Mouse (Mus musculus) kidney, embryonic 16.5 days (tissue): Measurements from ENCODE around the gene Ascc3. TPM values are rescaled to one million over a fixed set of nuclear protein-coding genes. Genes with fewer than 3 reads are reported as not detected.

Experiments used
- ATAC-seq: fragments of 200-750 bp; cut with Nextera tagmentation; 2 replicates; pipeline ENCODE4 v1.8.0; 2017; ENCODE audit warnings: moderate TSS enrichment; ENCODE audit not compliant: low FRiP score, low TSS enrichment
- H3K27ac ChIP-seq: fragments of 300-500 bp; sonication (generic); 2 replicates; pipeline ENCODE4 v1.5.1; 2014; ENCODE audit warnings: low read length
- H3K27me3 ChIP-seq: fragments of 300-500 bp; sonication (generic); 2 replicates; pipeline ENCODE4 v1.6.1; 2014; ENCODE audit warnings: low read length, control low read depth, mixed read lengths; ENCODE audit not compliant: insufficient read depth
- H3K36me3 ChIP-seq: fragments of 300-500 bp; sonication (generic); 2 replicates; pipeline ENCODE4 v1.6.1; 2014; ENCODE audit warnings: low read length, control low read depth, mixed read lengths; ENCODE audit not compliant: insufficient read depth
- H3K4me1 ChIP-seq: fragments of 300-500 bp; sonication (generic); 2 replicates; pipeline ENCODE4 v1.6.1; 2014; ENCODE audit warnings: low read length, control low read depth, mixed read lengths; ENCODE audit not compliant: insufficient read depth
- H3K4me2 ChIP-seq: fragments of 300-500 bp; sonication (generic); replicated peaks from 2 replicates; pipeline ENCODE4 v1.6.1; 2014; ENCODE audit warnings: low read depth, low read length
- H3K4me3 ChIP-seq: fragments of 300-500 bp; sonication (generic); 2 replicates; pipeline ENCODE4 v1.5.1; 2014; ENCODE audit warnings: mild to moderate bottlenecking, low read length
- H3K9ac ChIP-seq: fragments of 300-500 bp; sonication (generic); replicated peaks from 2 replicates; pipeline ENCODE4 v1.6.1; 2014; ENCODE audit warnings: low read length
- H3K9me3 ChIP-seq: fragments of 300-500 bp; sonication (generic); 2 replicates; pipeline ENCODE4 v1.6.1; 2016; ENCODE audit warnings: low read length, control low read depth
- WGBS: fragments of 180-500 bp; shearing (Covaris S2); extraction: QIAGEN DNeasy Blood & Tissue Kit; methylation state at CpG from one replicate; pipeline ENCODE4 v1.1.7; 2014; 5-methylcytosine and 5-hydroxymethylcytosine counted together
- polyA plus RNA-seq: library from polyadenylated mRNA; unstranded; fragments of >200 nt; fragmentation: Nextera tagmentation; extraction: Ambion mirVana; gene quantifications from 2 replicates; pipeline ENCODE4 v1.2.1, GENCODE M21; 2015

Ascc3 gene
- polyA plus RNA-seq: 14.4 and 18.9 TPM in 2 replicates

GRCm38 (mm10) chr10:50592355-50593293, at the start of gene Ascc3:
Ascc3 (plus strand) TSS chr10:50592669.
- Histone ChIP-seq H3K9ac (peak within 1 kb of the TSS; percentile 88), H3K4me2 (peak within 1 kb of the TSS; percentile 69), H3K27ac (peak within 1 kb of the TSS; percentile 92), H3K4me1 (peaks cover 3% of the 10 kb centered on the region; the same call in 1 of the 2 replicates), H3K27me3 (no peaks in the 10 kb centered on the region), H3K36me3 (no peaks in the 10 kb centered on the region), H3K9me3 (no peaks in the 10 kb centered on the region), H3K4me3 (peak within 1 kb of the TSS; percentile 81)
- WGBS: under 1% methylated on average over 77 of the region's 79 CpGs
- peak; percentile 99 for ATAC-seq

DNA sequence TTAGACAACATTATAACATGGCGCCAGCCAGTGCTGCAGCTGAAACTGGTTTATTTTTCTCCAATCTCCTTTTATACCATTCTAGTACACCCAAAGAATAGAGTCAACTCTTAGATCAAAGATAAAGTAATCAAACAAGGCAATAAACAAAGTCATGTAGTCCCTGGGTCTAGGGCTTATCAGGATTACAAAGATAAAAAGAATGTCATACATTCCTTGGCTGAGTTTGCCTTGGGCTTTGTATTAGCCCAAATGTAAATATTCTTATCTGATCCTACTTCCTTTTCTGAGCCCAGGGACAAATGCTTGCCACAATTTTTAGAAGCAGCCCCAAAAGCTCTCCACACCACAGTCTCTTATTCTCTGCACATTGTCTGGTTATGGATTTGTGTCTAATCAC, 7.7 kb upstream of the Ascc3 start:
- H3K27ac ChIP-seq: no peak overlapping the region
- H3K4me1 ChIP-seq: no peaks in the 10 kb centered on the region
- WGBS: 76% methylated on average over 1 of the region's 1 CpGs
- ATAC-seq: no peak
- H3K4me2 ChIP-seq: no peak overlapping the region
- no peaks in the 10 kb centered on the region for H3K27me3 ChIP-seq
- no peaks in the 10 kb centered on the region for H3K9me3 ChIP-seq
- no peaks in the 10 kb centered on the region for H3K36me3 ChIP-seq
- no peak overlapping the region for H3K4me3 ChIP-seq
- H3K9ac ChIP-seq: no peak overlapping the region

GRCm38 (mm10) chr10:50586556-50586955, 5.9 kb upstream of the Ascc3 start:
- H3K9me3 ChIP-seq: no peaks in the 10 kb centered on the region
- 0 out of 2 replicates have a peak, but pooled peaks cover 3% of the 10 kb centered on the region for H3K4me1 ChIP-seq
- 79% methylated on average over 1 of the region's 1 CpGs for WGBS
- no peak overlapping the region for H3K4me2 ChIP-seq
- H3K9ac ChIP-seq: no peak overlapping the region
- H3K4me3 ChIP-seq: no peak overlapping the region
- H3K36me3 ChIP-seq: no peaks in the 10 kb centered on the region
- no peak for ATAC-seq
- no peak overlapping the region for H3K27ac ChIP-seq
- no peaks in the 10 kb centered on the region for H3K27me3 ChIP-seq

DNA sequence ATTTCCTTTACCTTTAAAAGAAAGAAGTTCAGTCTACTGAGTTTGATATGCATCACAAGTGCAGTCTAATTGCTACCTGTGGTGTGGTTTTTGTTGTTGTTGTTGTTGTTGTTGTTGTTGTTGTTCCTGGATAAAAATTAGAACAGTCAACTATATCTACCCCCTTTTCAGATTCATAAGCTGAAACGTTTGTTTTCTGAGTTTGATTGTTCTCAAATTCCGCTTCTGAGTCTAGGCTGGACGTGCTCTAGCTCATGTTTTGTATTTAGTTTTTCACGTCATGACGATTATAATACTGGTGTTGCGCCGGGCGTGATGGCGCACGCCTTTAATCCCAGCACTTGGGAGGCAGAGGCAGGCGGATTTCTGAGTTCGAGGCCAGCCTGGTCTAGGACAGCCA, 902 bp downstream of the Ascc3 start:
- Histone ChIP-seq H3K27ac (no peak overlapping the region), H3K9me3 (no peaks in the 10 kb centered on the region), H3K4me1 (peaks cover 3% of the 10 kb centered on the region; the same call in 1 of the 2 replicates), H3K4me3 (peak overlapping the region; percentile 81), H3K9ac (peak overlapping the region; percentile 88), H3K27me3 (no peaks in the 10 kb centered on the region), H3K36me3 (no peaks in the 10 kb centered on the region), H3K4me2 (peak overlapping the region; percentile 69)
- WGBS: 72% methylated on average over 12 of the region's 12 CpGs
- no peak for ATAC-seq

- Histone ChIP-seq H3K4me2 (no peak overlapping the region), H3K27me3 (no peaks in the 10 kb centered on the region), H3K27ac (no peak overlapping the region), H3K36me3 (no peaks in the 10 kb centered on the region), H3K9me3 (no peaks in the 10 kb centered on the region), H3K4me1 (peaks cover 3% of the 10 kb centered on the region; the same call in 1 of the 2 replicates), H3K4me3 (no peak overlapping the region), H3K9ac (no peak overlapping the region)
- ATAC-seq: no peak
Measured at GRCm38 (mm10) chr10:50595340-50595739, 2.9 kb downstream of the Ascc3 start.

GRCm38 (mm10) chr10:50604919-50605318, 12.4 kb downstream of the Ascc3 start:
- Histone ChIP-seq H3K9ac (no peak overlapping the region), H3K27me3 (no peaks in the 10 kb centered on the region), H3K4me1 (no peaks in the 10 kb centered on the region), H3K27ac (no peak overlapping the region), H3K9me3 (no peaks in the 10 kb centered on the region), H3K4me3 (no peak overlapping the region), H3K36me3 (no peaks in the 10 kb centered on the region), H3K4me2 (no peak overlapping the region)
- no peak for ATAC-seq
- WGBS: 78% methylated on average over 5 of the region's 5 CpGs

GRCm38 (mm10) chr10:50613840-50614239, 21.4 kb downstream of the Ascc3 start:
- Histone ChIP-seq H3K4me2 (no peak overlapping the region), H3K4me3 (no peak overlapping the region), H3K4me1 (no peaks in the 10 kb centered on the region), H3K9me3 (no peaks in the 10 kb centered on the region), H3K36me3 (0 out of 2 replicates have a peak, but pooled peaks cover 2% of the 10 kb centered on the region), H3K9ac (no peak overlapping the region), H3K27me3 (no peaks in the 10 kb centered on the region), H3K27ac (no peak overlapping the region)
- WGBS: 91% methylated on average over 9 of the region's 9 CpGs
- no peak for ATAC-seq

DNA sequence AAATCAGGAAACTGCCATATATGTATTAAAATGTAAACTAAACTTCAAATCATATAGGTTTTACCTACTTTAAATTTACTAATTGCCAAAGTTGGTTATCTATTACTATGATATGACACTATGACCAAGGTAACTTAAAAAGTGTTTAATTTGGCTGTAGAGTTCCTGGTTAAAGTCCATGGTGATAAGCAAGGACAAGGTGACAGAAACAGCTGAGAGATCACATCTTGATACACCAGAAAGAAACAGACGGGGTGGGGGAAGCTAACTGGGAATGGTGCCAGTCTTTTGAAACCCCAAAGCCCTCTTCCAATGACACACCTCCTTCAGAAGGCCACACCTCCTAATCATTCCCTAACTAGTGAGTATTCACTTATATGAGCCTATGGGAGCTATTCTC, 33.4 kb downstream of the Ascc3 start:
- Histone ChIP-seq H3K36me3 (peaks cover 10% of the 10 kb centered on the region; the same call in 1 of the 2 replicates), H3K9ac (no peak overlapping the region), H3K4me1 (no peaks in the 10 kb centered on the region), H3K27me3 (no peaks in the 10 kb centered on the region), H3K4me3 (no peak overlapping the region), H3K27ac (no peak overlapping the region), H3K4me2 (no peak overlapping the region), H3K9me3 (no peaks in the 10 kb centered on the region; the same call in 1 of the 2 replicates)
- no peak for ATAC-seq
- 65% methylated on average over 1 of the region's 1 CpGs for WGBS

DNA sequence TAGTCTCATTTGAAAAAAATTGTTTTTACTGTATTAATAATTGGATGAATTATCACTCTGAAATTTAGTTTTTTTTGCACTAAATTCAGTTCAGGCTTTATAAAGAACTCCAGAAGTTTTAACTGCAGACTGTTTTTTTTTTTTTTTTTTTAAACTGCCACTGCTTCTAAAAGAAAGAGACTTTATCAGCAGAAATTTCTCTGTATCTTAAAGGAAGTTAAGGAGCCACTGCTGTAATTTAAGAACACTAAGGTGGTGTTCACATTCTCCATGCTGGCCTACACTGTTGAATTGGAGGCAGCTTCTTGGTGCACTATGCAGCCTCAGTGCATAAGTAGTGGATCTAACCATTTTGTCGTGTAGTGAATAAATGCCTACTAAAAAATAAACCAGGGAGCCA, 47.1 kb downstream of the Ascc3 start:
- no peaks in the 10 kb centered on the region for H3K9me3 ChIP-seq
- no peak for ATAC-seq
- no peaks in the 10 kb centered on the region for H3K36me3 ChIP-seq
- no peaks in the 10 kb centered on the region for H3K4me1 ChIP-seq
- H3K4me3 ChIP-seq: no peak overlapping the region
- no peaks in the 10 kb centered on the region for H3K27me3 ChIP-seq
- 67% methylated on average over 1 of the region's 1 CpGs for WGBS
- no peak overlapping the region for H3K9ac ChIP-seq
- no peak overlapping the region for H3K27ac ChIP-seq
- H3K4me2 ChIP-seq: no peak overlapping the region

DNA sequence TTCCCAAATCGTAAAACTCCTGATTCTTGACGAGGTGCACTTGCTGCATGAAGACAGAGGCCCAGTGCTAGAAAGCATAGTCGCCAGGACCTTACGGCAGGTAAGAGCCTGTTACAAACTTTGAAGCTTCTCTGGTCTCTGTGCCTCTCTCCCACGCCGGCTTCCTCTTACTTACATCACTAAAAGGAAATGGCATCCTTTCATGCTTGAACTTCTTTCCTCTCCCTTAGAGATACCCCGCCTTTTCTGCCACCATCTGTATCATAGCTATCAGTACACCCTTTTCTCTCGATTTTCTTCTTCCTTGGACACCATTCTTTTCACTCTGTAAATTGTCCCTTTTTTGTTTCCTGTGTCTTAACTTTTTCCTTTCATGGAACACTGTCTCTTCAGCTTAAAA, 58.1 kb downstream of the Ascc3 start:
- H3K36me3 ChIP-seq: peaks cover 6% of the 10 kb centered on the region; the same call in 1 of the 2 replicates
- no peaks in the 10 kb centered on the region for H3K27me3 ChIP-seq
- no peak overlapping the region for H3K9ac ChIP-seq
- no peaks in the 10 kb centered on the region for H3K9me3 ChIP-seq
- H3K4me3 ChIP-seq: no peak overlapping the region
- no peak overlapping the region for H3K27ac ChIP-seq
- H3K4me2 ChIP-seq: no peak overlapping the region
- ATAC-seq: no peak
- H3K4me1 ChIP-seq: no peaks in the 10 kb centered on the region
- WGBS: 83% methylated on average over 8 of the region's 8 CpGs
